Mouse (Mus musculus): Measurements from ENCODE around the gene Rap1a. TPM values are rescaled to one million over a fixed set of nuclear protein-coding genes. Genes with fewer than 3 reads are reported as not detected.
A peak's percentile ranks its signal among the peaks of the same experiment; 100 is the strongest.

Rap1a gene
- total and polyA plus RNA-seq, 3 experiments = 32.3 to 64.5 TPM; not detected in 1

DNA sequence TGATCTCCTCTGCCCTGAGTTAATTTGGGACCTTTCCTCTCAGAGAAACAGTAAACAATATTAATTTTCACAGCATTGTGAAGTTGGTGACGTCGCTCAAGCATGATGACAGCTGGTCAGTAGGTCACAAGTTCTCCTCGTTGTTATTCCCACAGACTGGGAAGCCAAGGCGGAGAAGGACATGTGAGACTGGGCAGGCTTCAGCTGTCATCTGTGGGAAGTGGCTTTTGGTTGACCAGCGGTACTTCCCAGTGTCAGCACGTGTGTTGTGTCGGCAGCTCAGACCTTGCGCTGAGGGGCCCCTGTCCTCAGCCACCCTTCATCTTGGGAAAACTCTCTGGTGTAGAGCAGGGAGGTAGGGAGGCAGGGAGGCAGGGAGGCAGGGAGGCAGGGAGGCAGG is 15.0 kb upstream of the Rap1a start:
- no peak for TF ChIP-seq KAT2A (conservative IDR thresholded peaks at IDR 0.05; ENCODE audit: low read depth, low read length)
- TF ChIP-seq TAL1 (IDR thresholded peaks at IDR 0.05; ENCODE audit: low read length) = no peak
- no peak for TF ChIP-seq SMC3 (IDR thresholded peaks at IDR 0.05; ENCODE audit: low read depth, low read length)
- no peak for TF ChIP-seq CHD2 (IDR thresholded peaks at IDR 0.05; ENCODE audit: low read length)
- no peak for TF ChIP-seq USF1 (IDR thresholded peaks at IDR 0.05; ENCODE audit: low read depth, low read length)
- no peak for TF ChIP-seq MAFK (IDR thresholded peaks at IDR 0.05; ENCODE audit: borderline replicate concordance, low read depth, low read length)
- TF ChIP-seq ZC3H11A (IDR thresholded peaks at IDR 0.05; ENCODE audit: low read depth, low read length) = no peak
- no peak for TF ChIP-seq MXI1 (IDR thresholded peaks at IDR 0.05; ENCODE audit: low read depth, low read length)
- TF ChIP-seq EP300 (IDR thresholded peaks at IDR 0.05; ENCODE audit: low read depth in 1 of 2, low read length in 2 of 2) = no peak
- no peak for TF ChIP-seq MAZ (IDR thresholded peaks at IDR 0.05; ENCODE audit: low read depth, low read length)
- H3K79me2 ChIP-seq (ENCODE audit: control insufficient read depth, insufficient read depth, low read length, poor library complexity) = no peaks in the 10 kb centered on the region
- no peaks in the 10 kb centered on the region for H3K9me3 ChIP-seq (replicated peaks; ENCODE audit: insufficient read depth, low read length)
- H3K27ac ChIP-seq (ENCODE audit: control insufficient read depth, low read depth, low read length) = no peak overlapping the region; the same call in 1 of the 2 replicates
- no peak overlapping the region for H3K9ac ChIP-seq (ENCODE audit: control insufficient read depth, low read depth, low read length, poor library complexity, severe bottlenecking)
- no peak overlapping the region for H3K4me3 ChIP-seq (ENCODE audit: control insufficient read depth in 1 of 2, insufficient read depth in 1 of 2, low read depth in 2 of 2, low read length in 2 of 2)
- DNase-seq (ENCODE audit: low read depth, low spot score) = no peak
- no peaks in the 10 kb centered on the region for H3K27me3 ChIP-seq (ENCODE audit: control insufficient read depth in 1 of 2, insufficient read depth in 2 of 2, low read length in 2 of 2)
- peaks cover 0 to 28% of the 10 kb centered on the region in 2 experiments; a peak in 2 of 4 replicates for H3K36me3 ChIP-seq (ENCODE audit: control insufficient read depth in 1 of 2, insufficient read depth in 2 of 2, low read length in 2 of 2)
- peaks cover 21 to 33% of the 10 kb centered on the region in 2 experiments for H3K4me1 ChIP-seq (ENCODE audit: control insufficient read depth in 1 of 2, insufficient read depth in 2 of 2, low read length in 2 of 2)

DNA sequence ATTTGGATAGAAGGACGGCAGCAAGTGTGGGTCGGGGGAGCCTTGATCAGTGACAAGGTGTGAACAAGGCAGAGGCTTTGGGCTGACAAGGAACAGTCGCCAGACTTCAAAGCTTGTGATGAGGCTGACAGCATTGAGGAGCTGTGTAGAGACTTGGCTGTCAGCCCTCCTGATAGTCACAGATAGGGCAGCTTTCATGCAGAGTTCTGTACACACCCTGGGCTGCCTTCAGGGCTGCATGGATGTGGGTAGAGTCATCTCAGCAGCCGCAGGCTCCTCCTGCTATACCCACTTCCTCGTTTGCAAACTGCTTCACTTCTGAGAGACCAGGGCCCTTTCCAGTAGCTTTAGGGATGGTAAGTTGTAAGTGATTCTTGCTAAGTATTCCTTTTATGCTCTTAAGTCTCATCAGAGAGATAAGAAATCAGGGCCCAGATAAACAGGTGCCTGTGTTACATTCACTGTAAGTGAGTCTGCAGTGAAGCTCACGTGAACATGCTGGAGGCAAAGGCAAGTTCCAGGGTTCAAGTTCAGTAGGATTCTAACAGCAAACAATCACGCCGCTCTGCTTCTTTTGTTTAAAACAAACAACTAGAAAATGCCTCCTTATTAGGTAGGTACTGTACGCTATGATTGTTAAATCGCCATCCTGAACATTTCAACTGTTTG is 14.2 kb upstream of the Rap1a start:
- H3K9me3 ChIP-seq (replicated peaks; ENCODE audit: insufficient read depth, low read length) = no peaks in the 10 kb centered on the region
- peak; percentile 48; the same call in 1 of the 2 replicates for TF ChIP-seq USF1 (IDR thresholded peaks at IDR 0.05; ENCODE audit: low read depth, low read length)
- TF ChIP-seq MYB (IDR thresholded peaks at IDR 0.05; ENCODE audit: low read depth, low read length) = no peak
- TF ChIP-seq ZC3H11A (IDR thresholded peaks at IDR 0.05; ENCODE audit: low read depth, low read length) = no peak
- TF ChIP-seq EP300 (IDR thresholded peaks at IDR 0.05; ENCODE audit: low read depth in 1 of 2, low read length in 2 of 2) = peak; percentile 73 to 83
- peak; percentile 53; the same call in 1 of the 2 replicates for TF ChIP-seq TBP (IDR thresholded peaks at IDR 0.05; ENCODE audit: low read depth, low read length)
- peak; percentile 29; the same call in 1 of the 2 replicates for TF ChIP-seq MAZ (IDR thresholded peaks at IDR 0.05; ENCODE audit: low read depth, low read length)
- peak; percentile 82 for TF ChIP-seq MAX (IDR thresholded peaks at IDR 0.05; ENCODE audit: low read length)
- TF ChIP-seq BHLHE40 (IDR thresholded peaks at IDR 0.05; ENCODE audit: borderline replicate concordance, low read depth, low read length) = peak; percentile 80; the same call in 1 of the 2 replicates
- TF ChIP-seq NELFE (IDR thresholded peaks at IDR 0.05; ENCODE audit: low read depth, low read length) = 0 out of 2 replicates have a peak, but pooled peaks have one; percentile 24
- TF ChIP-seq ELF1 (IDR thresholded peaks at IDR 0.05; ENCODE audit: low read depth, low read length) = peak; percentile 87
- TF ChIP-seq SIN3A (IDR thresholded peaks at IDR 0.05; ENCODE audit: low read length) = peak; percentile 87
- TF ChIP-seq TCF12 (IDR thresholded peaks at IDR 0.05; ENCODE audit: low read depth, low read length) = peak; percentile 63
- no peak for TF ChIP-seq UBTF (IDR thresholded peaks at IDR 0.05; ENCODE audit: borderline replicate concordance, insufficient read depth, low read depth, low read length)
- TF ChIP-seq ZKSCAN1 (IDR thresholded peaks at IDR 0.05; ENCODE audit: low read depth, low read length) = no peak
- peak; percentile 64 for TF ChIP-seq GATA1 (IDR thresholded peaks at IDR 0.05; ENCODE audit: low read depth, low read length)
- TF ChIP-seq SMC3 (IDR thresholded peaks at IDR 0.05; ENCODE audit: low read depth, low read length) = no peak
- peak; percentile 70 for TF ChIP-seq TAL1 (IDR thresholded peaks at IDR 0.05; ENCODE audit: low read length)
- TF ChIP-seq ETS1 (IDR thresholded peaks at IDR 0.05; ENCODE audit: low read depth, low read length) = peak; percentile 84
- TF ChIP-seq ZMIZ1 (IDR thresholded peaks at IDR 0.05; ENCODE audit: low read depth, low read length) = 0 out of 2 replicates have a peak, but pooled peaks have one; percentile 33
- TF ChIP-seq MYC (IDR thresholded peaks at IDR 0.05; ENCODE audit: low read depth, low read length) = peak; percentile 68
- peak; percentile 74 for TF ChIP-seq RCOR1 (IDR thresholded peaks at IDR 0.05; ENCODE audit: low read depth, low read length)
- 0 out of 4 replicates have a peak, but pooled peaks of 1 of the 2 experiments have one; percentile 22 for TF ChIP-seq USF2 (IDR thresholded peaks at IDR 0.05; ENCODE audit: borderline replicate concordance in 1 of 2, insufficient read depth in 1 of 2, low read depth in 1 of 2, low read length in 2 of 2)
- peak; percentile 43; the same call in 1 of the 2 replicates for TF ChIP-seq HCFC1 (IDR thresholded peaks at IDR 0.05; ENCODE audit: low read depth, low read length)
- H3K4me1 ChIP-seq (ENCODE audit: control insufficient read depth in 1 of 2, insufficient read depth in 2 of 2, low read length in 2 of 2) = peaks cover 21 to 33% of the 10 kb centered on the region in 2 experiments
- peaks cover 0 to 28% of the 10 kb centered on the region in 2 experiments; a peak in 2 of 4 replicates for H3K36me3 ChIP-seq (ENCODE audit: control insufficient read depth in 1 of 2, insufficient read depth in 2 of 2, low read length in 2 of 2)
- no peaks in the 10 kb centered on the region for H3K27me3 ChIP-seq (ENCODE audit: control insufficient read depth in 1 of 2, insufficient read depth in 2 of 2, low read length in 2 of 2)
- peak overlapping the region; percentile 67 for H3K27ac ChIP-seq (ENCODE audit: control insufficient read depth, low read depth, low read length)
- peak overlapping the region; percentile 33 for H3K9ac ChIP-seq (ENCODE audit: control insufficient read depth, low read depth, low read length, poor library complexity, severe bottlenecking)
- no peaks in the 10 kb centered on the region for H3K79me2 ChIP-seq (ENCODE audit: control insufficient read depth, insufficient read depth, low read length, poor library complexity)
- peak; percentile 96 for DNase-seq (ENCODE audit: low read depth, low spot score)
- H3K4me3 ChIP-seq (ENCODE audit: control insufficient read depth in 1 of 2, insufficient read depth in 1 of 2, low read depth in 2 of 2, low read length in 2 of 2) = no peak overlapping the region; a peak in 1 of 4 replicates

Measured in MEL (cell line).